Mouse (Mus musculus) stomach, embryonic 16.5 days (tissue): ENCODE data around the gene Xkr8. TPM values are rescaled to one million over a fixed set of nuclear protein-coding genes. Genes with fewer than 3 reads are reported as not detected.
"Not testable (repeated sequence)": the region's sequence is repeated elsewhere in the genome, so short reads cannot be mapped to it uniquely, and the experiment has no call there.

Source experiments
- ATAC-seq: fragments of 200-750 bp; cut with Nextera tagmentation; 2 replicates; pipeline ENCODE4 v1.8.0; 2017; ENCODE audit warnings: moderate number of reproducible peaks, moderate TSS enrichment; ENCODE audit not compliant: insufficient read depth, low FRiP score
- H3K27ac ChIP-seq: fragments of 300-500 bp; sonication (generic); 2 replicates; pipeline ENCODE4 v1.5.1; 2014; ENCODE audit warnings: low read length
- H3K27me3 ChIP-seq: fragments of 300-500 bp; sonication (generic); 2 replicates; pipeline ENCODE4 v1.6.1; 2014; ENCODE audit warnings: low read length, control low read depth, mixed read lengths; ENCODE audit not compliant: control insufficient read depth, insufficient read depth
- H3K36me3 ChIP-seq: fragments of 300-500 bp; sonication (generic); 2 replicates; pipeline ENCODE4 v1.6.1; 2014; ENCODE audit warnings: low read length; ENCODE audit not compliant: control insufficient read depth, insufficient read depth
- H3K4me1 ChIP-seq: fragments of 300-500 bp; sonication (generic); 2 replicates; pipeline ENCODE4 v1.6.1; 2014; ENCODE audit warnings: low read length, control low read depth, mixed read lengths; ENCODE audit not compliant: control insufficient read depth, insufficient read depth
- H3K4me2 ChIP-seq: fragments of 300-500 bp; sonication (generic); 2 replicates; pipeline ENCODE4 v1.6.1; 2014; ENCODE audit warnings: low read depth, low read length, mixed read lengths
- H3K4me3 ChIP-seq: fragments of 300-500 bp; sonication (generic); replicated peaks from 2 replicates; pipeline ENCODE4 v1.5.1; 2014; ENCODE audit warnings: mild to moderate bottlenecking, low read length
- H3K9ac ChIP-seq: fragments of 300-500 bp; sonication (generic); 2 replicates; pipeline ENCODE4 v1.6.1; 2014; ENCODE audit warnings: low read length
- H3K9me3 ChIP-seq: fragments of 300-500 bp; sonication (generic); replicated peaks from 2 replicates; pipeline ENCODE4 v1.6.1; 2016; ENCODE audit warnings: low read length, control low read depth; ENCODE audit not compliant: control insufficient read depth
- WGBS: fragments of 180-500 bp; shearing (Covaris S2); extraction: QIAGEN DNeasy Blood & Tissue Kit; methylation state at CpG from one replicate; pipeline ENCODE4 v1.1.7; 2014; 5-methylcytosine and 5-hydroxymethylcytosine counted together
- polyA plus RNA-seq: library from polyadenylated mRNA; unstranded; fragments of >200 nt; fragmentation: Nextera tagmentation; extraction: Ambion mirVana; gene quantifications from 2 replicates; pipeline ENCODE4 v1.2.1, GENCODE M21; 2015

Xkr8 gene
- polyA plus RNA-seq: 4.9 and 6.0 TPM in 2 replicates

- peak within 1 kb of the TSS; percentile 90 for H3K4me2 ChIP-seq
- H3K27ac ChIP-seq: 0 out of 2 replicates have a peak within 1 kb of the TSS, but pooled peaks have one; percentile 15
- peak; percentile 98 for ATAC-seq
- 0 out of 2 replicates have a peak, but pooled peaks cover 6% of the 10 kb centered on the region for H3K4me1 ChIP-seq
- H3K9me3 ChIP-seq: no peaks in the 10 kb centered on the region
- 1% methylated on average over 34 of the region's 34 CpGs for WGBS
- no peaks in the 10 kb centered on the region for H3K27me3 ChIP-seq
- peak within 1 kb of the TSS; percentile 73 for H3K9ac ChIP-seq
- no peaks in the 10 kb centered on the region for H3K36me3 ChIP-seq
- peak within 1 kb of the TSS; percentile 66 for H3K4me3 ChIP-seq
Measured at GRCm38 (mm10) chr4:132732148-132732684, at the start of gene Xkr8. Gene Xkr8, minus strand, starts transcription at chr4:132732546.

DNA sequence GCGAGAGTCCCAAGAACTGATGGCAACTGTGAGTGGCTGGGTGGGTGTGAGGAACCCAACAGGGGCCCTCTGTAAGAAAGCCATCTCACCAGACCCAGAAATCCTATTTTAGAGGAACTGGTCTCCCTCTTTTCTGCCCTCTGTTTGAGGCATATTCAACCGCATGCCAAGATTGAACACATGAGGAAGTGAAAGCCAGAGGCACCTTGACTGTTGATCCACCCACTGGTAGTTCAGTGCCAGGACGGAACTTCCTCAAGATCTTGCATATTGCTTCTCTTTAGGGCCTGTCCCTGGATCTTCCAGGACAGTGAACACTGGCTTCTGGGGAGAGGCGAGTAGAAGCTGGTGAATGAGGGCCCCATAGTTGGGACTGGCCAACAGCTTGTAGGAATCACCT is 47.9 kb upstream of the Xkr8 start:
- Histone ChIP-seq H3K27ac (no peak overlapping the region), H3K4me2 (no peak overlapping the region), H3K4me3 (no peak overlapping the region), H3K27me3 (no peaks in the 10 kb centered on the region), H3K9me3 (no peaks in the 10 kb centered on the region), H3K36me3 (peaks cover 25% of the 10 kb centered on the region), H3K4me1 (no peaks in the 10 kb centered on the region), H3K9ac (no peak overlapping the region)
- 87% methylated on average over 4 of the region's 4 CpGs for WGBS
- no peak for ATAC-seq

- H3K27me3 ChIP-seq: no peaks in the 10 kb centered on the region
- H3K4me3 ChIP-seq: no peak overlapping the region
- 89% methylated on average over 6 of the region's 6 CpGs for WGBS
- H3K9ac ChIP-seq: no peak overlapping the region
- no peak overlapping the region for H3K27ac ChIP-seq
- no peaks in the 10 kb centered on the region for H3K9me3 ChIP-seq
- peaks cover 38% of the 10 kb centered on the region for H3K36me3 ChIP-seq
- no peaks in the 10 kb centered on the region for H3K4me1 ChIP-seq
- no peak overlapping the region for H3K4me2 ChIP-seq
- ATAC-seq: no peak
Measured at GRCm38 (mm10) chr4:132778562-132779201, 46.3 kb upstream of the Xkr8 start.

DNA sequence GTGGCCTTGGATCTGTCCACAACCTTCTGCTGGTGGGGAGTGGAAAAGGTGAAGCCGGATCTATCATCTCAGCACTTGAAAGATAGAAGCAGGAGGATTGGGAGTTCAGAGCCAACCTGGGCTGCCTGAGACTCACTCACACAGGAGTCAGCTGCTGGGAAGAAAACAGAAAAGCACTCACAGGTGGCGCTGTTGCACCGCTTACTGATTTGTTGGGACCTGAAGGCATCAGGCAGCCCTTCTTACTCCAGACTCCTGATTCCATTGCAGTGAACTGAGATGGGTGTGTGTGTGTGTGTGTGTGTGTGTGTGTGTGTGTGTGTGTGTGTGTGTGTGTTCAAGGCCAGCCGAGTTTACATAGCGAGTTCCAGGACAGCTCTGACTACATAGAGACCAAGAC is 44.4 kb upstream of the Xkr8 start:
- 0 out of 2 replicates have a peak, but pooled peaks have one; percentile 37 for ATAC-seq
- no peaks in the 10 kb centered on the region for H3K4me1 ChIP-seq
- no peaks in the 10 kb centered on the region for H3K27me3 ChIP-seq
- peaks cover 48% of the 10 kb centered on the region for H3K36me3 ChIP-seq
- no peak overlapping the region for H3K4me3 ChIP-seq
- H3K27ac ChIP-seq: no peak overlapping the region
- no peak overlapping the region for H3K9ac ChIP-seq
- H3K4me2 ChIP-seq: no peak overlapping the region
- 70% methylated on average over 5 of the region's 5 CpGs for WGBS
- no peaks in the 10 kb centered on the region for H3K9me3 ChIP-seq

DNA sequence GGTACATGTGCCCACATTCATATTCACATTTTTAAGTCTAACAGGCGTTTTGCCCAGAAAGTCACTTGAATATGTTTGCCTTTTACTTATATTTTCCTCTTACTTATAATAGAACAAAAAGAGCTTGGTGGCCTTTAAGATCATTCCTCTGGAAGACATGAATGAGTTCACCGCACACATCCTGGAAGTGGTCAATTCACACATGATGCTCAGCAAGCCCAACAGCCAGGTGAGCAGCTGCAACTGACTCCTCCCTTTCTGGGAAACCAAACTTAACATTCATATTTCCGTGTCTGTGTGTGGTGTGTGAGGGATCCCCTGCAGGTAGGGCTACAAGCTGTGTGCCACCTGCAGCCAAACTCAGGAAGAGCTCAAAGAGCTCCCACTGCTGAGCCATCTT is 42.6 kb upstream of the Xkr8 start:
- WGBS: 80% methylated on average over 3 of the region's 3 CpGs
- Histone ChIP-seq H3K9ac (no peak overlapping the region), H3K4me3 (no peak overlapping the region), H3K27ac (no peak overlapping the region), H3K4me2 (no peak overlapping the region), H3K4me1 (no peaks in the 10 kb centered on the region), H3K36me3 (peaks cover 53% of the 10 kb centered on the region), H3K27me3 (no peaks in the 10 kb centered on the region), H3K9me3 (no peaks in the 10 kb centered on the region)
- ATAC-seq: no peak

GRCm38 (mm10) chr4:132771776-132772175 is 39.4 kb upstream of the Xkr8 start:
- H3K27ac ChIP-seq: no peak overlapping the region
- 83% methylated on average over 9 of the region's 9 CpGs for WGBS
- H3K36me3 ChIP-seq: peaks cover 37% of the 10 kb centered on the region
- H3K4me3 ChIP-seq: no peak overlapping the region
- H3K9ac ChIP-seq: no peak overlapping the region
- H3K4me2 ChIP-seq: no peak overlapping the region
- no peak for ATAC-seq
- peaks cover 7% of the 10 kb centered on the region; the same call in 1 of the 2 replicates for H3K4me1 ChIP-seq
- no peaks in the 10 kb centered on the region for H3K9me3 ChIP-seq
- H3K27me3 ChIP-seq: no peaks in the 10 kb centered on the region

GRCm38 (mm10) chr4:132767914-132768876 is 35.8 kb upstream of the Xkr8 start, which contains the start of gene Rpa2:
Gene Rpa2, plus strand, starts transcription at chr4:132768332.
- H3K9ac ChIP-seq: peak within 1 kb of the TSS; percentile 83
- H3K4me1 ChIP-seq: peaks cover 7% of the 10 kb centered on the region; the same call in 1 of the 2 replicates
- peaks cover 12% of the 10 kb centered on the region; the same call in 1 of the 2 replicates for H3K36me3 ChIP-seq
- peak within 1 kb of the TSS; percentile 86 for H3K4me2 ChIP-seq
- H3K27ac ChIP-seq: peak within 1 kb of the TSS; percentile 53
- H3K27me3 ChIP-seq: no peaks in the 10 kb centered on the region
- peak within 1 kb of the TSS; percentile 85 for H3K4me3 ChIP-seq
- H3K9me3 ChIP-seq: no peaks in the 10 kb centered on the region
- peak; percentile 97 for ATAC-seq
- under 1% methylated on average over 71 of the region's 71 CpGs for WGBS

- H3K4me3 ChIP-seq, ATAC-seq, H3K9me3 ChIP-seq, H3K9ac ChIP-seq, H3K27ac ChIP-seq, H3K27me3 ChIP-seq, H3K36me3 ChIP-seq, H3K4me1 ChIP-seq, H3K4me2 ChIP-seq: not testable (repeated sequence)
- 85% methylated on average over 3 of the region's 3 CpGs for WGBS
Measured at GRCm38 (mm10) chr4:132763125-132763524, 30.8 kb upstream of the Xkr8 start.
